Mouse (Mus musculus) NIH3T3 (cell line): ENCODE measurements around the gene Rundc3a.

ENCODE experiments used
- DNase-seq: peaks from one replicate; pipeline ENCODE4 v3.0.0-alpha.2; 2012; ENCODE audit warnings: low read depth

Rundc3a gene

DNA sequence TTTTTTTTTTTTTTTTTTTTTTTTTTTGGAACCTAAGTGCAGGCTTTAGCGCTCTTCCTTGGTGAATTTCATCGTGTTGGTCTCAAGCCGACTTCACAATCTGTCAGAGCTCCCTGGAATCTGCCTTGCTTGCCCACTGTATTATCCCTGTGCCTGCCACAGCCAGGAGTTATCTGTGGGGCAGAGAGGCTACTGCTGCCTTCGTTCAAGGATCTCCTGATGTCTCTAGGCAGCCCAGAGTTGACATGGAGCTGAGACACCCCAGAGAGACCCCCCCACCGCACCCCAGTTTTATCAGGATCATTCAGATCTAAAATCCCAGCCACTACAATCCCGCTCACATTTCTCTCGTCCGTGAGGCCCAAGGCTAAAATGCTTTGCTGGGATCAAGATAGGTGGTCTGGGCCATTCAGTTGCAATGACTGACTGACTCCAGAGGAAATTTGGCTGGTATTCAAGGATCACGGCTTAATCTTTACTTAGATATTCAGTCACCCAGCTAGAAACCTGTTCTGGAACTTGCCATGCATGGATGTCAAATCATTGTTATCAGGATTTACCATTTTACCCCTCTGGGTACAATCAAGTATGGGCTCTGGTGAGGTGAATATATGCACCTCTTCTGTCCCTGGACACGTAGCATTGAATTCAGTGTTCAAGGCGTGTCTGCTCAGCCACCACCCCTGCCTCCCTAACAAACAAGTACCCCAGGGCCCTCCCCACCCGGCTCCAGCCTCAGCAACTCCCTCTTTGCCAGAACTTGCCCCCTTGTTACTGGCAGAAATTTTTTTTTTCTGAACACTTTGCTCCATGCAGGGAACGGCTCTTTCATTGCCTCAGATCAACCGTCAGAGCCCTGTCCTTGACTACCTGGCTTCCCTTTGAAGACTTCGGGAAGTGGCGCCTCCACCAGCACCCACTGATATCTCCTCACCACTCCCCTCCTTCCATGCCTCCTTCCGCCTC lies 56.1 kb downstream of the Rundc3a start:
- DNase-seq, result no peak
